Mouse (Mus musculus): ENCODE measurements around the gene Zfp462. TPM values are rescaled to one million over a fixed set of nuclear protein-coding genes. Genes with fewer than 3 reads are reported as not detected.

Zfp462 gene
- polyA plus RNA-seq, 1 experiment, result not detected

DNA sequence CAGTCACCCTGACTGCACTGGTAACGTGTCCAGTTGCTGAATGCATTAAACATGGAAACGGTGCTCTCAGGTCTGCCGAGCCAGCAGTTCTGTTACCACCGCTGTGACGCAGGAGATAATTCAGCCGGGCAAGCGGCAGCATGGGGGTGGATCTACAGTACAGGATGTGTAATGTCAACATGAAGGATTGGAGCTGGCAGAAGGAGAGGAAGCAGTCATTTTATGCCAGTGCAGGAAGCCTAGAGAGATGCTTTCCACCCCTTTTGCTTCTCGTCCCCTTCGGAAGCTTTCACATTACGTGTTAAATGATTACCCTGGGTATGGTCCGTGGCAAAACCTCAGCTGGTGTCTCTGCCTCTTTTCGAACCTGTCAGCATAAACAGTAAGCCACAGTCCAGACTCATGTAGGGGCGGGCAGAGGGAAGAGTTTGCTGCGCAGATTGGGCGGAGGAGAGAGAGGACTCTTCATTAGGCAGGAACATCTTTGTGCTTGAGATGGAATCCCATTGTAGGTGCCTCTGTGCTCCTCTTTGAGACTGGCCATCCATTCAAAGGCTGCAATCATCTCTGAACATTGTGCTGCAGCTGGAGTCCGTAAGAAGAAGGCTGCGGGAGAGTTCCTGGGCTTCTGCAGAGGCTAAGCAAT lies 21.4 kb downstream of the Zfp462 start:
- 20% methylated on average over 17 of the region's 17 CpGs for WGBS
- Histone ChIP-seq H3K4me3 (ENCODE audit: insufficient read depth, low read depth, low read length) (peak overlapping the region; percentile 25), H3K27ac (ENCODE audit: insufficient read depth, low read depth, low read length) (peak overlapping the region; percentile 62), H3K4me1 (ENCODE audit: control insufficient read depth, insufficient read depth, low read length) (peaks cover 18% of the 10 kb centered on the region)
- TF ChIP-seq POLR2A (IDR thresholded peaks at IDR 0.05; ENCODE audit: insufficient read depth, low read depth, low read length) (no peak), CTCF (IDR thresholded peaks at IDR 0.05; ENCODE audit: insufficient read depth, low read depth, low read length) (no peak)

DNA sequence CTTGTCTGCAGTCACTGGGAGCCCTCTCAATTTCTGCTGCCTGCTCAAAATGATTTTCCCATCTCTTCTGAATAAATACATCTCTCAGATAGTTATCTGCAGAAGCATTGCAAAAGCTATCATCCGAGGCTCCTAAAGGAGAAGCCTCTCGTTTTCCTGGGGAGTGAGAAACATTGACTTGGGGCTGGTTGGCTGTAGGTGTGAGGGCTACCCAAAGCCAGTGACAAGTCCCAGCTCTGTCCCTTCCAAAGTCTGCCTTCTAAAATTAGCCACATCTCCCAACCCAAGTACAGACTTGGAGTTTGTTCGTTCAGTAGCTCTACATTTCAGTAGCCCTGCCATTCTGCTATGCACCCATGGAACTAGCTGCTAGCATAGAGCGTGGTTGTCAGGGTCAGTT lies 22.3 kb downstream of the Zfp462 start:
- 83% methylated on average over 4 of the region's 4 CpGs for WGBS
- Histone ChIP-seq H3K27ac (ENCODE audit: insufficient read depth, low read depth, low read length) (no peak overlapping the region), H3K4me1 (ENCODE audit: control insufficient read depth, insufficient read depth, low read length) (peaks cover 18% of the 10 kb centered on the region), H3K4me3 (ENCODE audit: insufficient read depth, low read depth, low read length) (no peak overlapping the region)
- no peak for TF ChIP-seq POLR2A (IDR thresholded peaks at IDR 0.05; ENCODE audit: insufficient read depth, low read depth, low read length)
- no peak for TF ChIP-seq CTCF (IDR thresholded peaks at IDR 0.05; ENCODE audit: insufficient read depth, low read depth, low read length)

GRCm38 (mm10) chr4:54967721-54968120 lies 22.9 kb downstream of the Zfp462 start:
- no peak overlapping the region for H3K4me3 ChIP-seq (ENCODE audit: insufficient read depth, low read depth, low read length)
- H3K27ac ChIP-seq (ENCODE audit: insufficient read depth, low read depth, low read length), result no peak overlapping the region
- H3K4me1 ChIP-seq (ENCODE audit: control insufficient read depth, insufficient read depth, low read length), result peaks cover 18% of the 10 kb centered on the region
- TF ChIP-seq CTCF (IDR thresholded peaks at IDR 0.05; ENCODE audit: insufficient read depth, low read depth, low read length), result no peak
- 77% methylated on average over 5 of the region's 5 CpGs for WGBS

- Histone ChIP-seq H3K27ac (ENCODE audit: insufficient read depth, low read depth, low read length) (no peak overlapping the region), H3K4me1 (ENCODE audit: control insufficient read depth, insufficient read depth, low read length) (peaks cover 13% of the 10 kb centered on the region), H3K4me3 (ENCODE audit: insufficient read depth, low read depth, low read length) (no peak overlapping the region)
- 93% methylated on average over 12 of the region's 12 CpGs for WGBS
- TF ChIP-seq CTCF (IDR thresholded peaks at IDR 0.05; ENCODE audit: insufficient read depth, low read depth, low read length) (no peak), POLR2A (IDR thresholded peaks at IDR 0.05; ENCODE audit: insufficient read depth, low read depth, low read length) (no peak)
These were observed 24.9 kb downstream of the Zfp462 start for GRCm38 (mm10) chr4:54969671-54970295.

DNA sequence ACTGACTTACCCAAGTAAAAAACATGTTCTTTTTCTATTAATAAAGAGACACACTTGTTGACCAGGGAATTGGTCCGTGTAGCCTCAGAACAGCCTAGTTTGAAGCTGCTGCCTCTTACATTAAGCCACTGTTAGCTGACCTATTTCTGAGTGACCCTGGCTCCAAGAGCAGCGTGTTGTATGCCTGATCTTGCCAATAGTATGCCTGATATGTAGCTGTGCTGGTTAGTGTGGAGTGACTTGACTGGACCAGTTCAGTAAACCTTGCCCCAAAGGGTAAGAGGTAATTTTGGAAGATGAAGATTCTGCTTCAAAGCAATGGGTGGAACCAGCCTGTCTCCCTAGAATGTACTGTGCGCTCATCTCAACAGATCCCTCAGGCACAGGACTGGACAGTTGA lies 26.5 kb downstream of the Zfp462 start:
- no peak for TF ChIP-seq CTCF (IDR thresholded peaks at IDR 0.05; ENCODE audit: insufficient read depth, low read depth, low read length)
- no peak for TF ChIP-seq POLR2A (IDR thresholded peaks at IDR 0.05; ENCODE audit: insufficient read depth, low read depth, low read length)

DNA sequence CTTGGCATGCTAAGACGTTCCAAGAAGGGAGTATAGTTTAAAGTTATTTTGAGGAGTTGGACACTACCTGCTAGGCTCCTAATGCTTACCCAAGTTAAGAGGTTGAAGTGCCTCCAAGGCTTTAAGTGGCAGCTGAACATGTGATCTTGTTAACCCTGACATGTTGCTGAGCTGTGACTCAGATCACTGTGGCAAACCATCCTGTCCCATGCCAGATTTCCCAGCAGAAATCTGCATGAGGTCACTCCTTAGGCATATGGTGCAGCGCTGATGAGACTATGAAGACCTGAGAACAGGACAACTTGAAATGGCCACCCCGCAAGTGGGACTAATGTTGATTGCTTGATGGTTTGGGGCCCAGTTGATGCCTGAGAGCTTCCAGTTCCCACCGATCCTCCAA lies 27.2 kb downstream of the Zfp462 start:
- WGBS, result 96% methylated on average over 4 of the region's 4 CpGs
- no peak for TF ChIP-seq POLR2A (IDR thresholded peaks at IDR 0.05; ENCODE audit: insufficient read depth, low read depth, low read length)
- TF ChIP-seq CTCF (IDR thresholded peaks at IDR 0.05; ENCODE audit: insufficient read depth, low read depth, low read length), result no peak
- H3K4me1 ChIP-seq (ENCODE audit: control insufficient read depth, insufficient read depth, low read length), result no peaks in the 10 kb centered on the region

More for the DNA sequence above, 26.5 kb downstream of the Zfp462 start:
- H3K27ac ChIP-seq (ENCODE audit: insufficient read depth, low read depth, low read length), result no peak overlapping the region
- 82% methylated on average over 3 of the region's 3 CpGs for WGBS
- H3K4me3 ChIP-seq (ENCODE audit: insufficient read depth, low read depth, low read length), result no peak overlapping the region
- peaks cover 5% of the 10 kb centered on the region for H3K4me1 ChIP-seq (ENCODE audit: control insufficient read depth, insufficient read depth, low read length)

DNA sequence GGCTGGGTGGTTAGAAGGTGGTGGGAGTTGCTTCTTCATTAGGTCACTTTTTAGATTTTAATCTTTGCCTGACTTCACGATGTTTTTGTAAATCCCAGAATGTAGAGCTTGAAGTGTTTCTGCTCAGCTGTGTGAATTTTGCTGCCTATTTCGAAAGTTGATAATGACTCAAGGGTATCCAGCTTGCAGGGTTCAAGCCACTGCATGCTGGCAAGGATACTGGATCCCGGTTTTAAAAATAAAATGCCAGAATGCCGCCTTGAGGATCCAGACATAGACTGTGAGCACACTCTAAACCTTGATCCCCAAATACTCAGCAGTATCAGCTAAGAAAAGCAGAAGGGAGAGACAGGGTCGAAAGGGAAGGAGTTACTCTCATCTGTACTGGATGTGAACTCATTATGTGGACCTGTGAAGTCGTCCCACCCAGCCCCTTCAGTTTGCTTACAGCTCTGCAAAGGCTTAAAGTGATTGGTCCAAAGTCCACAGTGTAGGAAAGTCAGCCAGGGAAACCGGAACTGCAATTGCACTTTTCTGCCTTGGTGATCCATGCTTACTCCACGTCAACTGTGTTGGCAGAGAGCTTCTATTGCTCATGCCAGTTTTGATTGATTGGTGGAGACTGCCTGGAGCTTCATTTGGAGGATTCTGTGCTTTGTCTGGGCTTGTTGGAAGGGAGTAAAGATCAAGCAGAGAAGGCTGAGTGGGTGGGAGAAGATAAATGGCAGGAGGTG lies 28.1 kb downstream of the Zfp462 start:
- 69% methylated on average over 8 of the region's 8 CpGs for whole genome bisulfite sequencing
- H3K4me3 ChIP-seq (ENCODE audit: insufficient read depth, low read depth, low read length), result no peak overlapping the region
- H3K27ac ChIP-seq (ENCODE audit: insufficient read depth, low read depth, low read length), result no peak overlapping the region
- no peak for TF ChIP-seq POLR2A (IDR thresholded peaks at IDR 0.05; ENCODE audit: insufficient read depth, low read depth, low read length)
- no peak for TF ChIP-seq CTCF (IDR thresholded peaks at IDR 0.05; ENCODE audit: insufficient read depth, low read depth, low read length)
- H3K4me1 ChIP-seq (ENCODE audit: control insufficient read depth, insufficient read depth, low read length), result no peaks in the 10 kb centered on the region

More for the DNA sequence above, 27.2 kb downstream of the Zfp462 start:
- no peak overlapping the region for H3K27ac ChIP-seq (ENCODE audit: insufficient read depth, low read depth, low read length)
- no peak overlapping the region for H3K4me3 ChIP-seq (ENCODE audit: insufficient read depth, low read depth, low read length)

DNA sequence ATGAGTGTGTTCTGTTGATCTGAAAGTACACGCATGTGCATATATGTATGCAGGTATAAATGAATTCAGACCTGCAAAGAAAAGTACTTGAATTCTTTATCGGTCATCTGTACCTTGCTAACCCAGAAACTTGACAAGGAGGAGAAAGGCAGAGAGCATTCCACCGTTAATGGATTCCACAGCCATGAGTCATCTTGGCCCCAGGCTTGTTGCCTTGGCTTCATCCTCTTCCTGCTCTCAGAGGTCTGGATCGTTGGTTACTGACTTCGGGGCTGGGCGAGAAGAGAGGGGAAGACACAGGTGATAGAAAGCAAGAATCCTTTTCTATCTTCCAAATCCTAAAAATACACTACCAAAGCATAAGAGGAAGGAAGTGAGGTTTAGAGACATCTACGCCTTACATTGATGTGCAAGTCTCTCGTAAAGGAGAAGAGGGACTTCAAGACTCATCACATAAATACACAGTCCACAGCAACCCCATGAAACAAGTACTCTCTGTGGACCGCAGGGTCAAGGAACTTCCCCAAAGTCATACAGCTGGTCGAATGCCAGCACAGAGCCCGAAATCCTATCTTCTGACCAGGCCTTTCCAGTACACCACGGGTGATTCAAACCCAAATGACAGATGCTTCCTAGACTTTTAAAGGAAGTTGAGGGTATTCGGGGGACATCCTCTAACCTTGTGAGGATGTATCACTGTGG lies 35.1 kb downstream of the Zfp462 start:
- TF ChIP-seq CTCF (IDR thresholded peaks at IDR 0.05; ENCODE audit: insufficient read depth, low read depth, low read length) (no peak), POLR2A (IDR thresholded peaks at IDR 0.05; ENCODE audit: insufficient read depth, low read depth, low read length) (no peak)
- no peaks in the 10 kb centered on the region for H3K4me1 ChIP-seq (ENCODE audit: control insufficient read depth, insufficient read depth, low read length)
- 75% methylated on average over 13 of the region's 13 CpGs for WGBS
- no peak overlapping the region for H3K27ac ChIP-seq (ENCODE audit: insufficient read depth, low read depth, low read length)
- H3K4me3 ChIP-seq (ENCODE audit: insufficient read depth, low read depth, low read length), result no peak overlapping the region
